Mouse (Mus musculus) limb, embryonic 13.5 days (tissue): ENCODE results near the gene Ptn. TPM values are rescaled to one million over a fixed set of nuclear protein-coding genes. Genes with fewer than 3 reads are reported as not detected.
"Not testable (repeated sequence)": the region's sequence is repeated elsewhere in the genome, so short reads cannot be mapped to it uniquely, and the experiment has no call there.

ENCODE experiments used
- ATAC-seq: fragments of 200-750 bp; cut with Nextera tagmentation; 2 replicates; pipeline ENCODE4 v1.8.0; 2017; ENCODE audit warnings: low read depth, moderate number of reproducible peaks, moderate TSS enrichment; ENCODE audit not compliant: low FRiP score
- H3K27ac ChIP-seq: fragments of 300-500 bp; sonication (generic); 2 replicates; pipeline ENCODE4 v1.5.1; 2015; ENCODE audit warnings: inconsistent platforms, mild to moderate bottlenecking, moderate library complexity
- H3K27me3 ChIP-seq: fragments of 300-500 bp; sonication (generic); 2 replicates; pipeline ENCODE4 v1.6.1; 2015; ENCODE audit warnings: mild to moderate bottlenecking, inconsistent platforms
- H3K36me3 ChIP-seq: fragments of 300-500 bp; sonication (generic); 2 replicates; pipeline ENCODE4 v1.6.1; 2015; ENCODE audit warnings: inconsistent platforms, mild to moderate bottlenecking, moderate library complexity
- H3K4me1 ChIP-seq: fragments of 300-500 bp; sonication (generic); 2 replicates; pipeline ENCODE4 v1.6.1; 2015; ENCODE audit warnings: inconsistent platforms
- H3K4me2 ChIP-seq: fragments of 300-500 bp; sonication (generic); replicated peaks from 2 replicates; pipeline ENCODE4 v1.6.1; 2015; ENCODE audit warnings: inconsistent platforms, mild to moderate bottlenecking, moderate library complexity
- H3K4me3 ChIP-seq: fragments of 300-500 bp; sonication (generic); 2 replicates; pipeline ENCODE4 v1.5.1; 2015; ENCODE audit warnings: moderate library complexity, mild to moderate bottlenecking, inconsistent platforms
- H3K9ac ChIP-seq: fragments of 300-500 bp; sonication (generic); 2 replicates; pipeline ENCODE4 v1.6.1; 2015; ENCODE audit warnings: mild to moderate bottlenecking, inconsistent platforms
- H3K9me3 ChIP-seq: fragments of 300-500 bp; sonication (generic); 2 replicates; pipeline ENCODE4 v1.6.1; 2016; ENCODE audit warnings: inconsistent platforms
- WGBS: fragments of 180-500 bp; shearing (Covaris S2); methylation state at CpG from one replicate; pipeline ENCODE4 v1.1.7; 2015; 5-methylcytosine and 5-hydroxymethylcytosine counted together
- polyA plus RNA-seq: library from polyadenylated mRNA; unstranded; fragments of >200 nt; fragmentation: Nextera tagmentation; extraction: Ambion mirVana; gene quantifications from 2 replicates; pipeline ENCODE4 v1.2.1, GENCODE M21; 2015

Gene Ptn
- polyA plus RNA-seq, 1 experiment from 2014 or later, result 603 TPM

DNA sequence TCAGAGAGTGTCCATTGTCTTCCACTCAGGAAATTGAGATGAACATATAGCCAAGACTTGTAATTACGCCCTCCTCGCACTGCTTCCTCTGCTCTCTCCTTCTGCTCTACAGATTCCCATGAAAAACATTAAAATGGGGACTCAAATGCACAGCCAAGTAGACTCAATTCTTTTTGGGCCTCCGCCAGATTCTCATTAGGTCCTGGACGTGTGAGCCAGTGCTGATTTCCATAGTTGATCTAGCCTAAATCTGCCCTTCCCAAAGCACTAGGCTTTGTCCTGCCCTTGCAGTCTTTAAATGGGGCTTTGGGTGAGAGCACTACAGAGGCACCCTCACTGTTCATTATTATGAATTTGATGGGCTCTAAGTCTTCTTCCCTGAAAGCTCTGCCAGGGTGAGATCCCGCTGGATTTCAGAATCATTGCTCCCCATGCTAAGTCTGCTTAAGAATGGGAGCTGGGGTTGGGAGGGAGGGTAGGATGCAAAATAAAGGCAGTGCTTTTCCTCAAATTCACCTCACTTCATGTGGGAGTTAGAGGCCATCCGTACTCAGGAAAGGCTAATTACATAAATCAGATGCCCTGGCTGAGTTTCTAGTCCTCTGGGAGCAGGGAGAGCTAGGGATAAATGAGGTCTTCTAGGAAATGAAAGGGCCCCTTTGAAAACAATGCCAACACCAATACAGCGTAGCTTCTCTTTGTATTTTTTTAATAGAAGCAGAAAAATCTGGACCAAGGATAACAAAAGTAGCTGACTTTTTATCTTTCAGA is 32.3 kb downstream of the Ptn start:
- WGBS, result 57% methylated on average over 7 of the region's 7 CpGs
- ATAC-seq, result 0 out of 2 replicates have a peak, but pooled peaks have one; percentile 28
- peaks cover 32% of the 10 kb centered on the region for H3K4me1 ChIP-seq

DNA sequence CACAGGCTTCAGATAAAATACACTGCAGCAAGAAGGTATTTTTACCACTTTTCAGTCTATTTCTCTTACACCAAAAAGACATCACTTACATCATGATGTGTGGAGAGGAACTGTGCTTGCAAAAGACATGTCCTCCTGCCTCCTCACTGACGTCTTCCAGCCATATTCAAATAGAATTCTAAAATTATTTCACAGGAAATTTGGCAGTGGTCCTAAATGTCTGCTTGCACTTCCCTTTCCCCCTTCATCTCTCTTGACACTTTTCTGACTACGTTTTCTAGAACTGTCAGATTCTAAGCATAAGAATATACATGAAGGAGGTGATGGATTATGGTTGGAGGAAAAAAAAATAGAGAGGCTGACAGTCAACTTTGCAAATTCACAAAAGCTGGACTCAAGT is 33.0 kb downstream of the Ptn start:
- no peak for ATAC-seq
- no peaks in the 10 kb centered on the region for H3K27me3 ChIP-seq
- WGBS, result 64% methylated on average over 2 of the region's 2 CpGs
- peaks cover 26% of the 10 kb centered on the region for H3K4me1 ChIP-seq
- no peak overlapping the region for H3K4me2 ChIP-seq
- H3K9me3 ChIP-seq, result no peaks in the 10 kb centered on the region
- no peak overlapping the region for H3K27ac ChIP-seq
- H3K4me3 ChIP-seq, result no peak overlapping the region
- peaks cover 19% of the 10 kb centered on the region for H3K36me3 ChIP-seq
- no peak overlapping the region for H3K9ac ChIP-seq

More for the DNA sequence above, 32.3 kb downstream of the Ptn start:
- Histone ChIP-seq H3K27ac (no peak overlapping the region), H3K9me3 (no peaks in the 10 kb centered on the region), H3K4me3 (no peak overlapping the region), H3K9ac (no peak overlapping the region), H3K27me3 (no peaks in the 10 kb centered on the region), H3K36me3 (peaks cover 17% of the 10 kb centered on the region), H3K4me2 (no peak overlapping the region)

DNA sequence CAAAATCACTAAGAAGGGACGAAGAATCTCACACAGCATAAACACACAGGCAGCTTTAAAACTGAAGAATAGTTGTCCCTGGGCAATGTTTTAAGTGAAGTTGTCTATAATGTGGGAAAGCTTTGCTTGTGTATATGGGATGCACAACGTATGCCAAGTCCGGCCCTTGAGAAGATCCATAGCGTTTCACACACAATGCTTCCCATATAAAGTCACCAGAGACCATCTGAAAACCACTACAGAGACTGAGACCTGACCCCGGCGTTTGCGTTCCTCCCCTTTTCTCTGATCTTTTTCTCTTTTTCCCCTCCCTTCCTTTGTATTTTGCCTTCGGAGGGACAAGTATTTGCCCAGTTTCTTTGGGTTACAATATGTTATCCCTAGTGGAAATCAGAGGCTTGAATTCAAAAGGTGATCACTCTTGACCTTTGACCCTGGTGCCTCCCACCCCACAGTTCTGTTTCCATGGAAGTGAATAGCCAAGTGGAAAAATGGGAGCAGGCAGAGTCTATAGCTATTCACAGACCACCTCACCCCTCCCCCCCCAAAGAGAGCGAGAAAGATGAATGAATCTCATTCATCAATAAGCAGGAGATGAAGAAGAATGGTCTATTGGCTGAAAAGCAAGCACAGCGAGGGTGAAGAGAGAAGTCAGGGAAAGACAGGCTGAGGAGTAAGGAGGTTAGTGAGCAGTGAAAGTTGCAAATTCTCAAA is 34.2 kb downstream of the Ptn start:
- WGBS, result 76% methylated on average over 10 of the region's 10 CpGs
- Histone ChIP-seq H3K4me2 (no peak overlapping the region), H3K36me3 (peaks cover 25% of the 10 kb centered on the region), H3K27ac (no peak overlapping the region; the same call in 1 of the 2 replicates), H3K4me1 (peaks cover 26% of the 10 kb centered on the region), H3K4me3 (no peak overlapping the region), H3K9ac (no peak overlapping the region), H3K27me3 (no peaks in the 10 kb centered on the region), H3K9me3 (no peaks in the 10 kb centered on the region)
- no peak for ATAC-seq

DNA sequence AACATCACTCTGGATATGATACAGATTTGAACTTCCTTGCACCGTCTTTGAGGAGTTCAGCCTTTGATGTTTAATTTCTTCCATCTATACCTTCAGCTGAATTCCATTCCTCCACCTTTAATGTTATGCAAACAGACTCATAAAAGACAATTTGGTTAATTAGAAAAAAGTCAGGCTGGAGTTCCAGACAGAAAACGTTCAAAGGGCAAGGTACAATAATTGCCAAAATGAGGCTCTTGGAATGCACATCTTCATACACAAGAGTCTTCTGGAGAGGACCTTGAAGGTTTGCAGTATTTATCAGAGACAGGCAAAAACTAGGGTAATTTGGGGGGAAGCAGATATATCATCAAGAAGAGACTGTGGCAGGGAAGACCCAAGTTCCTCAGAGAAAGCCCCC is 37.5 kb downstream of the Ptn start:
- H3K4me1 ChIP-seq, result peaks cover 16% of the 10 kb centered on the region
- peaks cover 37% of the 10 kb centered on the region for H3K36me3 ChIP-seq
- no peak for ATAC-seq
- no peaks in the 10 kb centered on the region for H3K9me3 ChIP-seq
- no peak overlapping the region for H3K4me3 ChIP-seq
- H3K4me2 ChIP-seq, result no peak overlapping the region
- H3K9ac ChIP-seq, result no peak overlapping the region
- WGBS, result 61% methylated on average over 2 of the region's 2 CpGs
- H3K27ac ChIP-seq, result no peak overlapping the region
- no peaks in the 10 kb centered on the region for H3K27me3 ChIP-seq

DNA sequence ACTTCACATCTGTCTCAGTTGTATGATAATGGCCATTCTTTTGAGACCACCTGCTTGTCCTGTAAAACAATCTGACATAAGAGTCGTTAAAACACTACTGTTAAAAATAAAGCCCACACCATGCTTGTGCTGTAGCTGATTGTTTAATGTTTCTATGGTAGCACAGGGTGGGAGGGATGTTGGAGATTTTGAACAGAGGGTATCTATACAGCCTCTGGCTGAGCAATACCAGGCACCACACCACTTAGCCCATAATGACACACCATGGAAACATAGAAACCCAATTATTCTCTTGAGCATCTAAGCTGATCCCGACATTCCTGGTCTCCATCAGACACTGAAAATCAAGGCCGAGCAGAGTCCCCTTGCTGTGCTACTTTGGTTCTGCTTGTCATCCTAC is 41.0 kb downstream of the Ptn start:
- H3K9me3 ChIP-seq, result no peaks in the 10 kb centered on the region
- no peaks in the 10 kb centered on the region for H3K27me3 ChIP-seq
- no peak overlapping the region for H3K9ac ChIP-seq
- WGBS, result 85% methylated on average over 3 of the region's 3 CpGs
- H3K4me1 ChIP-seq, result no peaks in the 10 kb centered on the region
- H3K27ac ChIP-seq, result no peak overlapping the region
- peaks cover 53% of the 10 kb centered on the region for H3K36me3 ChIP-seq
- no peak overlapping the region for H3K4me2 ChIP-seq
- H3K4me3 ChIP-seq, result no peak overlapping the region
- no peak for ATAC-seq

DNA sequence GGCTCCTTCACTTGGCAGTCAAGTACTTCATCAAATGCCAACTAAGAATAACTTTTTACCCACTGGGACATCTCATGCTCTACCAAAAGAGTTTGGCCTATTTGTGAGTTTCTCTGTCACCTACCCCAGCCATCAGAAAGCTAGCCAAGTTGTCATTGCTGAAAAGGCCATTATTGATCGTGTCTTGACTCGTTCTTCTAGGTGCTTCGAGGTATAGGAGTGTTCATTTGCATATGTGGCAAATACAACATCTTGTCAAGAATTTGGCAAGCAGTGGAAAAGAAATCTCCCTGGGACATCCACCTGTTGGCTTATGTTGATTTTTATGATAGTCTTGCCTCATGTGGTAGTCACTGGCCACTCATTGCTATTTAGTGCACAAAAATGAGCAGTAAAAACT is 43.1 kb downstream of the Ptn start:
- Histone ChIP-seq H3K4me3 (no peak overlapping the region), H3K36me3 (peaks cover 41% of the 10 kb centered on the region), H3K27ac (no peak overlapping the region), H3K4me2 (no peak overlapping the region), H3K9me3 (no peaks in the 10 kb centered on the region), H3K4me1 (no peaks in the 10 kb centered on the region), H3K9ac (no peak overlapping the region), H3K27me3 (no peaks in the 10 kb centered on the region)
- ATAC-seq, result no peak
- 90% methylated on average over 3 of the region's 3 CpGs for WGBS

DNA sequence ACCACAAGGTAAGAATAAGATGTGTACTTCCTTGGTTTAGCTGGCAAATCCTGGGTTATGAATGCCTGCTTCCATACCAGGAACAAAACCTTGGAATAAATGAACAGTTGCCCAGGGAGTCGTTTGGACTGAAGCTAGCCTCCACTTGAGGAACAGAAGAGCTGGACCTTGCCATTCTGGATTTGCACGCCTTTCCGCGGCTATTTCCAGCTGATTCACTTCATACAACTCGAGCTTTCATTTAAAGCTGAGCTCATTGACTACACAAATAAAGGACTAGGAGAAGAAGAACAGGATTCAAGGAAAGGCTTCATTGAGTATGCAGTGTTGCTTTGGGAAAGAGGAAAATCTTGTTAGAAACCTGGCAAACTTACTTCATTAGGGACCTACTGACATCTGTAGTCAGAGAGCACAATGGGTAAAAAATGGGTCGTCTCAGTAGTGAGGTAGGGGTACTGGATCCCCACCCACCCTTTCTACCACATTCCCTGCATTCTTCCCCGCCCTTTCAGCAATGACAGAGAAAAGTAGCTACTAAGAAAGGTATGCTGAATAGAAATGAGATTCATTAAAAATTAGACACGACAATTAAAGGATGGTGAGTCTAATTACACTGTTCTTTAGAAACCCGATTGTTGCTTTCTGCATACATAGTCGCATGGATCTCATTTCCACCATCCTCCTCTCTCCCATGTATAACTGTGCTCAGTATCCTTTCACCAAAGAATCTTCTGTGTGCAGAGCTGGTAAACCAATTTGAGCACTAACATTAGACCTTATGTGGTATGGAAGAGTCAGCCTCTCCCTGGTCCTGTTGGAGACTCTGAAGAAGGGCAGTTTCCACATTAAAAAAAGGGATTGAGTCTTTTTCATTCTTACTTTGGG is 54.8 kb downstream of the Ptn start:
- peaks cover 10% of the 10 kb centered on the region for H3K36me3 ChIP-seq
- no peak overlapping the region for H3K27ac ChIP-seq
- 88% methylated on average over 10 of the region's 10 CpGs for WGBS
- H3K4me1 ChIP-seq, result no peaks in the 10 kb centered on the region; the same call in 1 of the 2 replicates
- no peak overlapping the region for H3K4me2 ChIP-seq
- H3K9me3 ChIP-seq, result no peaks in the 10 kb centered on the region
- H3K9ac ChIP-seq, result no peak overlapping the region
- H3K4me3 ChIP-seq, result no peak overlapping the region
- no peak for ATAC-seq
- H3K27me3 ChIP-seq, result no peaks in the 10 kb centered on the region

DNA sequence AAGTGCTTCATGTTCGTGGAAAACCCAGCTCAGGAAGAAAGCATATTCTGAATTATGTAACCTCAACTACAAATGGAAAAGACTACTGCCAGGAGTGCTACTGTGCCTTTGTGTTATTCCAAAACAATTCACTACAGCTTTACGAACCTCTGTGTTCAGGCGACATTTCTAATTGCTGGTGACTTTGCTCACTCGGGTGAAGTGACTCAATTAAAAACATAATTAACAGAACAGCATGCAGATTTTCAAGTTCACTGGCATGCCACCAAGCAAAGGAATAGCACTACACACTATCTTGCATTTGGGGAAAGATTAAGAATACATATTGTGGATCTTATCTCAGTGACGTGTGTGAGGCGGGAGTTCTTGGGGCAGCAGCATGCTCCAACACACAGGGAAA is 57.1 kb downstream of the Ptn start:
- Histone ChIP-seq H3K4me1 (no peaks in the 10 kb centered on the region; the same call in 1 of the 2 replicates), H3K4me3 (no peak overlapping the region), H3K36me3 (peaks cover 14% of the 10 kb centered on the region), H3K9ac (no peak overlapping the region), H3K27me3 (no peaks in the 10 kb centered on the region), H3K4me2 (no peak overlapping the region), H3K9me3 (no peaks in the 10 kb centered on the region), H3K27ac (no peak overlapping the region)
- 64% methylated on average over 6 of the region's 6 CpGs for WGBS
- ATAC-seq, result no peak

DNA sequence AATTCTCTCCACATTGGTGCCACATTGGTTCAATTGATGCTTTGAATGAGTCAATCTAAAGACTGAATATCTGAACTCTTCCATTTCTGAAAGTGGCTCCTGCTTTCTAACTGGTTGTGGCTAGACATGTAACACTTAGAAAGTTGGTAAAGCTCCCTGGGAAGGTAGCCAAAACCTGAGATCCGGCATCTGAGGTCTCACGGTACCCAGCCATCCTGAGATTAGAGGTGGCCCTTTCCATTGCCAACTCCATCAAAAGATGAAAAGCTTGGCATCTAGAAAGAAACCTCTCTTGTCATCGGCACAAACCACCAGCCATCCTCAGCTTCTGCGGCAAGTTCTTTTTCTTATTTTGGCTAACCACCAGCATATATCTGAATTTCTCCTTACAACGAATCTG is 70.2 kb downstream of the Ptn start:
- no peaks in the 10 kb centered on the region for H3K9me3 ChIP-seq
- no peak for ATAC-seq
- no peaks in the 10 kb centered on the region for H3K27me3 ChIP-seq
- H3K36me3 ChIP-seq, result peaks cover 76% of the 10 kb centered on the region
- H3K9ac ChIP-seq, result no peak overlapping the region
- WGBS, result 91% methylated on average over 5 of the region's 5 CpGs
- no peak overlapping the region for H3K27ac ChIP-seq
- H3K4me3 ChIP-seq, result no peak overlapping the region
- H3K4me2 ChIP-seq, result no peak overlapping the region
- no peaks in the 10 kb centered on the region for H3K4me1 ChIP-seq

DNA sequence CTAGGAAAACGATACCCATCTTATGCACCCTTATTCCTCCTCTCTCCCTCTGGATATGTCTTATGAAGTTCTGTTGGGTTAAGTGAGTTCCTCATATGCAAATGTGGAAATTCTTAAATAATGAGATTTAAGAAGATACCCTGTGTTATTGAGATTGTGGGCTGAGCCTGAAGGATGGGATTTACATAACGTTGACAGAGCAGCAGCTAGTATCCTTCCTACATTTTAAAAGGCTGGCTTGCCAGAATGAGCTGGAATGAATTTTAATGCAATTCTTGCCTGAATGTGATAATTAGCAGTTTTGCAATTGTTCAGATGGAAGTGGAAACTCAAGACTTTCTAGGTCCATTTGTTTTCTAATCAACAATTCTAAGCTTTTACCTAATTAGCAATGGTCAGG is 73.3 kb downstream of the Ptn start:
- H3K4me2 ChIP-seq, result no peak overlapping the region
- H3K27ac ChIP-seq, result no peak overlapping the region
- H3K4me1 ChIP-seq, result no peaks in the 10 kb centered on the region
- 89% methylated on average over 2 of the region's 2 CpGs for WGBS
- H3K9ac ChIP-seq, result no peak overlapping the region
- peaks cover 79% of the 10 kb centered on the region for H3K36me3 ChIP-seq
- no peak for ATAC-seq
- no peaks in the 10 kb centered on the region for H3K27me3 ChIP-seq
- peaks cover 19% of the 10 kb centered on the region for H3K9me3 ChIP-seq
- H3K4me3 ChIP-seq, result no peak overlapping the region

DNA sequence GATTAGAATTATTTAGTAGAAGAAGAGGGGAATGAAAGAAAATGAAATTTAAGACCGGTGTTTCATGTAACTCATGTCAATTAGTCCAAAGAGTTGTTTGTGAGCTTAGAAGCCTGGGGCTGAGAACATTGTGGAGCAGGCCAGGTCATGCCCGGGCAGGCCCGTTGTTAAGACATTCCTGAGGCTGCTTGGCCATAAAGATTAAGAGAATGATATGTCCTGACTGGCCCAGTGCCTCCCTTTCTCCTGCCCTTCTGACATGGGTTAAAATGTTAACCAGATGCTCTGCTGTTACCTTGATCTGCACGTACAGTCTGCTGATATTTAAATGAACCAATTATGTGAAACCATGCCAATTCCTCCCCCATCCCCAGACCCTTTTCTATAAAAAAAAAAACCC is 74.4 kb downstream of the Ptn start:
- H3K4me1 ChIP-seq, H3K4me2 ChIP-seq, H3K4me3 ChIP-seq, ATAC-seq, H3K9ac ChIP-seq, H3K27me3 ChIP-seq, H3K27ac ChIP-seq: not testable (repeated sequence)
- WGBS, result 43% methylated on average over 4 of the region's 4 CpGs
- Histone ChIP-seq H3K36me3 (peaks cover 81% of the 10 kb centered on the region), H3K9me3 (peaks cover 31% of the 10 kb centered on the region)

DNA sequence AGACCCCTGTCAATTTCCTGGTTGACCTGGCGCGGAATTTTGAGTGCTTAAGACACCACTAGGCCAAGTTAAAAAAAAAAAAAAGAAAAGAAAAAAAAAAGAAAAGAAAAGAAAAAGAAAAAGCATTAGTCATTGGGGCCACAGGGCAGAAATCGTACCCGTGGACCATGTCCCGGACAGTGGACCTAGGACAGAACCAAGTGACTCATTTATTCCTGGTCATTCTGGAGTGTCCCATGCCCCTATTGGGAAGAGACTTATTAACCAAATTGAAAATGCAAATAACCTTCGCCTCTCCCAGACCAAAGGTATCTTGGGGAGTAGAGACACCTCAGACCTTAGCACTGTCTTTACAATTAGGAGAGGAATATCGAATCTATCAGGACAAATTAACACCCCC is 80.2 kb downstream of the Ptn start:
- Histone ChIP-seq H3K9me3 (peaks cover 34% of the 10 kb centered on the region), H3K36me3 (peaks cover 75% of the 10 kb centered on the region)
- not testable (repeated sequence) for H3K27ac ChIP-seq, H3K4me3 ChIP-seq, ATAC-seq, H3K4me2 ChIP-seq, H3K27me3 ChIP-seq, H3K9ac ChIP-seq, H3K4me1 ChIP-seq
- WGBS, result 95% methylated on average over 7 of the region's 7 CpGs
